Mouse (Mus musculus) small intestine, adult 2 months (tissue): ENCODE measurements at regions not wholly inside any gene's neighbourhood (a gene's known extent, or its start where the extent isn't known, plus 50 kb on each side); places are given as distances from the start of the nearest gene placed in this dataset.
"Not testable (repeated sequence)": the region's sequence is repeated elsewhere in the genome, so short reads cannot be mapped to it uniquely, and the experiment has no call there.

Experiments used
- H3K27ac ChIP-seq: fragments of 200-500 bp; 2 replicates; pipeline ENCODE4 v1.5.1; 2012; ENCODE audit warnings: low read depth, low read length, control low read depth, inconsistent platforms; ENCODE audit not compliant: insufficient read depth
- H3K27me3 ChIP-seq: fragments of 200-500 bp; 2 replicates; pipeline ENCODE4 v1.6.1; 2012; ENCODE audit warnings: mild to moderate bottlenecking, moderate library complexity, low read length, inconsistent platforms; ENCODE audit not compliant: control insufficient read depth, insufficient read depth
- H3K36me3 ChIP-seq: fragments of 200-500 bp; 2 replicates; pipeline ENCODE4 v1.6.1; 2012; ENCODE audit warnings: mild to moderate bottlenecking, low read length, control low read depth, inconsistent platforms; ENCODE audit not compliant: control insufficient read depth, insufficient read depth
- H3K4me1 ChIP-seq: fragments of 200-500 bp; 2 replicates; pipeline ENCODE4 v1.6.1; 2012; ENCODE audit warnings: low read length, inconsistent platforms, mixed read lengths; ENCODE audit not compliant: control insufficient read depth, insufficient read depth, insufficient read length
- H3K4me3 ChIP-seq: fragments of 200-500 bp; 2 replicates; pipeline ENCODE4 v1.5.1; 2012; ENCODE audit warnings: low read depth, mild to moderate bottlenecking, control low read depth, inconsistent platforms, low read length, moderate library complexity
- CTCF ChIP-seq: fragments of 200-500 bp; IDR thresholded peaks from 2 replicates; pipeline ENCODE4 v1.5.1; 2012; ENCODE audit warnings: low read depth, mild to moderate bottlenecking, control low read depth, inconsistent platforms, low read length, moderate library complexity, mixed read lengths; ENCODE audit not compliant: insufficient replicate concordance, insufficient read length; ENCODE audit errors: extremely low read depth
- POLR2A ChIP-seq: fragments of 200-500 bp; IDR thresholded peaks from 2 replicates; pipeline ENCODE4 v1.6.1; 2012; ENCODE audit warnings: low read depth, mild to moderate bottlenecking, control low read depth, inconsistent platforms, low read length, moderate library complexity
- WGBS: fragments of 180-500 bp; shearing (Covaris S2); methylation state at CpG from one replicate; pipeline ENCODE4 v1.1.7; 2018; 5-methylcytosine and 5-hydroxymethylcytosine counted together

- 56% methylated on average over 2 of the region's 2 CpGs for WGBS
- TF ChIP-seq POLR2A (no peak), CTCF (no peak)
- no peaks in the 10 kb centered on the region for H3K36me3 ChIP-seq
- no peaks in the 10 kb centered on the region for H3K4me1 ChIP-seq
- no peak overlapping the region for H3K27ac ChIP-seq
- H3K27me3 ChIP-seq = no peaks in the 10 kb centered on the region
- no peak overlapping the region for H3K4me3 ChIP-seq
Observed at GRCm38 (mm10) chr3:138632086-138632485, 106.1 kb downstream of the Eif4e start.

- no peaks in the 10 kb centered on the region; the same call in 1 of the 2 replicates for H3K4me1 ChIP-seq
- H3K27ac ChIP-seq = no peak overlapping the region
- no peaks in the 10 kb centered on the region for H3K27me3 ChIP-seq
- no peak overlapping the region for H3K4me3 ChIP-seq
- 94% methylated on average over 1 of the region's 1 CpGs for WGBS
- peak; percentile 78; the same call in 1 of the 2 replicates for TF ChIP-seq CTCF
- no peak for TF ChIP-seq POLR2A
- no peaks in the 10 kb centered on the region for H3K36me3 ChIP-seq
Observed at GRCm38 (mm10) chr3:138642026-138642425, 100.0 kb upstream of the Tspan5 start.

GRCm38 (mm10) chr3:138643951-138644285 is 98.1 kb upstream of the Tspan5 start:
- TF ChIP-seq POLR2A = no peak
- TF ChIP-seq CTCF = no peak
- Histone ChIP-seq H3K27ac (no peak overlapping the region), H3K36me3 (no peaks in the 10 kb centered on the region), H3K27me3 (no peaks in the 10 kb centered on the region), H3K4me1 (no peaks in the 10 kb centered on the region; the same call in 1 of the 2 replicates), H3K4me3 (peak overlapping the region; percentile 10)
- WGBS = 35% methylated on average over 15 of the region's 15 CpGs

GRCm38 (mm10) chr3:138644286-138644951 is 97.6 kb upstream of the Tspan5 start:
- Histone ChIP-seq H3K36me3 (no peaks in the 10 kb centered on the region), H3K27ac (no peak overlapping the region), H3K4me3 (peak overlapping the region; percentile 10), H3K27me3 (no peaks in the 10 kb centered on the region), H3K4me1 (no peaks in the 10 kb centered on the region; the same call in 1 of the 2 replicates)
- 9% methylated on average over 19 of the region's 19 CpGs for WGBS
- TF ChIP-seq CTCF = no peak
- no peak for TF ChIP-seq POLR2A

- Histone ChIP-seq H3K4me1 (no peaks in the 10 kb centered on the region; the same call in 1 of the 2 replicates), H3K27me3 (no peaks in the 10 kb centered on the region), H3K27ac (no peak overlapping the region), H3K4me3 (no peak overlapping the region), H3K36me3 (no peaks in the 10 kb centered on the region)
- 14% methylated on average over 3 of the region's 3 CpGs for WGBS
- TF ChIP-seq CTCF (no peak), POLR2A (no peak)
Observed at GRCm38 (mm10) chr3:138645320-138645719, 96.7 kb upstream of the Tspan5 start.

GRCm38 (mm10) chr3:138649699-138650098 is 92.3 kb upstream of the Tspan5 start:
- Histone ChIP-seq H3K4me3 (no peak overlapping the region), H3K4me1 (no peaks in the 10 kb centered on the region), H3K36me3 (no peaks in the 10 kb centered on the region), H3K27me3 (no peaks in the 10 kb centered on the region), H3K27ac (no peak overlapping the region)
- TF ChIP-seq CTCF (no peak), POLR2A (no peak)
- WGBS = 84% methylated on average over 6 of the region's 6 CpGs

- H3K36me3 ChIP-seq, H3K4me3 ChIP-seq, H3K27me3 ChIP-seq, H3K4me1 ChIP-seq, H3K27ac ChIP-seq: not testable (repeated sequence)
- 85% methylated on average over 4 of the region's 4 CpGs for WGBS
Observed at GRCm38 (mm10) chr3:138650671-138651070, 91.3 kb upstream of the Tspan5 start.

- no peaks in the 10 kb centered on the region for H3K36me3 ChIP-seq
- 83% methylated on average over 12 of the region's 12 CpGs for WGBS
- no peak overlapping the region for H3K27ac ChIP-seq
- H3K27me3 ChIP-seq = no peaks in the 10 kb centered on the region
- no peak overlapping the region for H3K4me3 ChIP-seq
- no peaks in the 10 kb centered on the region for H3K4me1 ChIP-seq
- TF ChIP-seq CTCF = no peak
- no peak for TF ChIP-seq POLR2A
Observed at GRCm38 (mm10) chr3:138651361-138652205, 90.4 kb upstream of the Tspan5 start.
